Mouse (Mus musculus): ENCODE data around the gene Agbl3.

Gene Agbl3

GRCm38 (mm10) chr6:34805582-34805981 lies 25.4 kb downstream of the Agbl3 start:
- no peak for DNase-seq

- peak; percentile 20 to 28 for DNase-seq
Observed at GRCm38 (mm10) chr6:34810651-34811050, 30.4 kb downstream of the Agbl3 start.

GRCm38 (mm10) chr6:34824406-34824805 lies 44.2 kb downstream of the Agbl3 start:
- DNase-seq: no peak

- DNase-seq: no peak
Observed at GRCm38 (mm10) chr6:34832352-34832751, 52.1 kb downstream of the Agbl3 start.

- no peak for DNase-seq
Observed at GRCm38 (mm10) chr6:34861546-34862053, 81.4 kb downstream of the Agbl3 start.

- peak; percentile 50 to 52 for DNase-seq
Observed at GRCm38 (mm10) chr6:34862381-34862780, 82.1 kb downstream of the Agbl3 start.

GRCm38 (mm10) chr6:34862791-34863403 lies 82.7 kb downstream of the Agbl3 start, which contains the start of gene Tmem140:
Gene Tmem140 (plus strand): TSS chr6:34863146.
- peak; percentile 66 to 76 for DNase-seq

GRCm38 (mm10) chr6:34863786-34864514 lies 83.7 kb downstream of the Agbl3 start:
- no peak for DNase-seq

- peak in 1 of 2 experiments; percentile 40 for DNase-seq
Observed at GRCm38 (mm10) chr6:34865213-34865612, 85.0 kb downstream of the Agbl3 start.

- DNase-seq: peak; percentile 46 to 73
Observed at GRCm38 (mm10) chr6:34865711-34866593, 85.7 kb downstream of the Agbl3 start.

- DNase-seq: no peak
Observed at GRCm38 (mm10) chr6:34866786-34867185, 86.6 kb downstream of the Agbl3 start.

- DNase-seq: no peak
Observed at GRCm38 (mm10) chr6:34867301-34867994, 87.2 kb downstream of the Agbl3 start.

GRCm38 (mm10) chr6:34867995-34868350 lies 87.7 kb downstream of the Agbl3 start:
- DNase-seq: no peak

GRCm38 (mm10) chr6:34868507-34869217 lies 88.4 kb downstream of the Agbl3 start:
- DNase-seq: no peak

- DNase-seq: no peak
Observed at GRCm38 (mm10) chr6:34869225-34869915, 89.1 kb downstream of the Agbl3 start.

GRCm38 (mm10) chr6:34870136-34870535 lies 89.9 kb downstream of the Agbl3 start:
- no peak for DNase-seq

- DNase-seq: no peak
Observed at GRCm38 (mm10) chr6:34870724-34871123, 90.5 kb downstream of the Agbl3 start.

- DNase-seq: no peak
Observed at GRCm38 (mm10) chr6:34871929-34872328, 91.7 kb downstream of the Agbl3 start.

GRCm38 (mm10) chr6:34872871-34873270 lies 92.6 kb downstream of the Agbl3 start:
- DNase-seq: no peak

GRCm38 (mm10) chr6:34874101-34874921 lies 94.1 kb downstream of the Agbl3 start:
- peak; percentile 67 to 74 for DNase-seq
